Mouse (Mus musculus) layer of hippocampus, adult 2 months (tissue): ENCODE data around the gene B4galt5. TPM values are rescaled to one million over a fixed set of nuclear protein-coding genes. Genes with fewer than 3 reads are reported as not detected.

Experiments used
- DNase-seq, 2 experiments: peaks; one replicate each; pipeline ENCODE4 v3.0.0; 2022; ENCODE audit warnings: low spot score in 2 of 2
- H3K27ac ChIP-seq: fragments of 200-600 bp; 2 replicates; pipeline ENCODE4 v1.8.1; 2022
- H3K4me3 ChIP-seq: fragments of 200-600 bp; 2 replicates; pipeline ENCODE4 v1.8.1; 2022; ENCODE audit warnings: mild to moderate bottlenecking
- CTCF ChIP-seq: fragments of 200-600 bp; conservative IDR thresholded peaks from 2 replicates; pipeline ENCODE4 v1.8.1; 2022; ENCODE audit warnings: antibody characterized with exemption, mild to moderate bottlenecking, moderate library complexity
- total RNA-seq, 2 experiments: library from RNA; stranded (reverse); gene quantifications; 2 replicates each; pipeline ENCODE4 v1.2.3; 2021

B4galt5 gene
- total RNA-seq, 2 experiments from 2014 or later: 38.1 to 43.9 TPM

DNA sequence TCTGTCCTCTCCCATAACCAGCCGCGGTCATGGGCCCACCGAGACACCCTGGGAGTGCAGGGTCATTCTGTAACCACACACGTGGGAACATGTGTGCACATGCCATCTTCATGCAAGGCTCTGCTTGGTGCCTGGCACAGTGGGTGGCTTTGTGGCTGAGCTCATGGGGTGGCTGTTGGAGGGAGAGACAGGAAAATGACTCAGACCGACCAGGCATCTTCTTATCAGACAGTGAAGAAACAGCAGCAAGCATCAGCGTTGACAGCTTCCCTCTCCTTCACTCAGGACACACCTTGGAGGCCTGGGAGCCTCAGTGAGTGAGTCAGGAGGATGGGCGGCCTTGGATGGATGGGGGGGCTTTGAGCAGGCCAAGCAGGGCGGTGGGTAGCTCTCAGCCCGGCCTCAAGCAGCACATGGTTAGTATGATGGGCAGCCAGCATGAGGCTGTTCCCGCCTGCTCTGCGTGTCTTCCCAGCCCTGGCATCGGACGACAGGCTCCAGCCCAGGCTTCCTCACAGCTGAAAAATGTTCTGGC, 75.7 kb downstream of the B4galt5 start:
- Histone ChIP-seq H3K4me3 (no peak overlapping the region), H3K27ac (no peak overlapping the region)
- no peak for TF ChIP-seq CTCF
- peak in 1 of 2 experiments; percentile 6 for DNase-seq

DNA sequence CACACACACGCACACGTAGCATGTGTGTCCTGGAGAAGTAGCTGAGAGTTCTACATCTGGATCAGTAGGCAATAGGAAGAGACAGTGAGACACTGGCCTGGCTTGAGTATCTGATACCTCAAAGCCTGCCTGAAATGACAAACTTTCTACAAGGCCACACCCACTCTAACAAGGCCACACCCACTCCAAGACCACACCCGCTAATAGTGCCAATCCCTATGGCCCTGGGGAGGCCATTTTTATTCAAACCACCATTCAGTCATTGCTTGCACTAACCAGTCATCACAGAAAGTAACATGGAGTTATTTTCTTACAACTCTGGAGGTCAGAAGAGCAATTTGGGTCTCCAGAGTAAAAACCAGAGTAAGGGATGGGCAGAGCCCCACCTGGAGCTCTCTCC, 76.3 kb downstream of the B4galt5 start:
- Histone ChIP-seq H3K4me3 (no peak overlapping the region), H3K27ac (no peak overlapping the region)
- TF ChIP-seq CTCF: no peak
- DNase-seq: no peak

- no peak for TF ChIP-seq CTCF
- DNase-seq: no peak
- H3K4me3 ChIP-seq: no peak overlapping the region
- no peak overlapping the region for H3K27ac ChIP-seq
These were observed 77.9 kb downstream of the B4galt5 start for GRCm38 (mm10) chr2:167271121-167271521.

DNA sequence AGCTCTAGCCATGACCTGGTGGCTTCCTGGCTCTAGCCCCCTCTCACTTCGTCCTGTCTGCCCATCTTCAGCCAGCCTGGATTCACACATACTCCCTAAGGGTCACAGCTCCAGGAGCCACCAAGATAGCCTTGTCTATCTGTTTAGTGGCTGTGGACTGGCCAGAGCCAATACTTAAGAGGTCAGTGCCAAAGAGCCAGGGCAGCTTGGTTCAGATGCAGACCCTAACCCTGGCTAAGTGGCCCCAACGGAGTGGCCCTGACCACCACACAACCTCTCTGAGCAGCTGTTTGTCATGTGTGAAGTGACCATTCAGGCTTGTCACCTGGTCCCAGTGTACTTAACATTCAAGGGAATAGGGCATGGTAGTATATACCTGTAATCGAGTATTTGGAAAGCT, 78.5 kb downstream of the B4galt5 start:
- H3K4me3 ChIP-seq: no peak overlapping the region
- no peak for TF ChIP-seq CTCF
- H3K27ac ChIP-seq: no peak overlapping the region
- no peak for DNase-seq

- H3K4me3 ChIP-seq: no peak overlapping the region
- TF ChIP-seq CTCF: no peak
- H3K27ac ChIP-seq: no peak overlapping the region
- no peak for DNase-seq
These were observed 80.3 kb downstream of the B4galt5 start for GRCm38 (mm10) chr2:167268721-167269120.

DNA sequence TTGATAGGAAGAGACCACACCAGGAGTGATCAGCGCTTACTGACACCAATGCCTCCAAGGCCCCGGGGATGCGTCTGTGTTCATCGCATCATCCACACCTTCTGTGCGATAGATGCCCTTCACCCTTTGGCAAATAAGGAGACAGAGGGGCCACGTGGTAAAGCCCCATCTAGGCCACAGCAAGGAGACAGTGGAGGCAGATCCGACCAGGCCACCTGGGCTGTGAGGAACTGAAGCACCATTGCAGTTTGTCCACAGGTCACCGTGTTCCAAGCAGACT, 80.6 kb downstream of the B4galt5 start:
- Histone ChIP-seq H3K27ac (no peak overlapping the region), H3K4me3 (no peak overlapping the region)
- TF ChIP-seq CTCF: no peak
- no peak for DNase-seq

- no peak for TF ChIP-seq CTCF
- Histone ChIP-seq H3K27ac (no peak overlapping the region), H3K4me3 (no peak overlapping the region)
- peak in 1 of 2 experiments; percentile 13 for DNase-seq
These were observed 81.2 kb downstream of the B4galt5 start for GRCm38 (mm10) chr2:167267531-167268410.

GRCm38 (mm10) chr2:167266231-167266630, 82.8 kb downstream of the B4galt5 start:
- TF ChIP-seq CTCF: no peak
- Histone ChIP-seq H3K27ac (no peak overlapping the region), H3K4me3 (no peak overlapping the region)
- DNase-seq: no peak

DNA sequence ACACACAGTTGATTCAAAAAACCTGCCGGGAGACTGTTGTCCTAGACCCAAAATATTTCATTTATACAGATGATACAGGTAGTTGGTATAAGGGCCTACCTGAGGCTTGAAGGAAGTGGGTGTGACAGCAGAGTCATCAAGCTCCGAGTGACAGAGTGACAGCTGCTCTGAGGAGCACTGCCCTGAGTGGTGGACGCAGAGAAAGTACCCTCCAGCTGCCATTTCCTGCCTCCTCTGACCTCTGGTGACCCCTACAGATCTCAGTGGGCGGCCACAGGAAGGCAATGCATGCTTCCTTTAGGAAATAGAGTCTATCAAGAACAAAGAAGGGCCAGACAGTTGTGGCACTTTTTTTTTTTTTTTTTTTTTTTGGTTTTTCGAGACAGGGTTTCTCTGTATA, 83.2 kb downstream of the B4galt5 start:
- Histone ChIP-seq H3K4me3 (no peak overlapping the region), H3K27ac (no peak overlapping the region)
- no peak for TF ChIP-seq CTCF
- DNase-seq: no peak

DNA sequence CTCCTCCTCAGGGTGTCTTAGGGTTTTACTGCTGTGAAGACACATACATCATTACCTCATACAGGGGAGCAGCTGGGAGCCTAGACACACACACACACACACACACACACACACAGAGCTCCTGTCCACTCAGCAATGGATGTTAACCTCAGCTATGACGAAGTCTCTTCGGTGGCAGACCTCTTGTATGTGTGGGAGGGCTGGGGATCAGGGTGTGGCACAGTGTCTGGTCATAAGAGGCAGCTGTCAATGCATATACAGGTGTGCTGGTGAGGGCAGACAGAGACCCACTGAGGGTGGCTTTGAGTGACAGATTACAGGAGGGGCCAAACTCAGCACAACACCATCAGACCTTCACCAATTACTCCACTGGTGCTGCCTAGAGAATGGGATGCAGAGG, 84.0 kb downstream of the B4galt5 start:
- Histone ChIP-seq H3K27ac (no peak overlapping the region), H3K4me3 (no peak overlapping the region)
- no peak for TF ChIP-seq CTCF
- no peak for DNase-seq

DNA sequence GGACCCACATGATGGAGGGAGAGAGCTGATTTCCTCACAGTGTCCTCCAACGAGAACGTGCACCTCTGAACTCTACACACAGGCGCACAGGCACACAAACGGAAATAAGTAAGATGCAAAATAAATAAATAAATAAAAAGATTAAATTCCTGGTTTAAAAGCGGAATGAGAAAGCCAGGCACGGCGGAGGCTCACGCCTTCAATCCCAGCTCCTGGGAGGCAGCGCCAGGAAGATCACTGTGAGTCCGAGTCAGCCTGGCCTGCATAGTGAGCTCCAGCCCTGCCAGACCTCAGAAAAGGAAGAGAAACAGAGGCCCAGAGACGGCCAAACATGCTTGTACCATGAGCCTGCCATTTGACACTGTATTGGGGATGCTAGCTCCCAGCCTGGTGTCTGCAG, 85.1 kb downstream of the B4galt5 start:
- DNase-seq: no peak
- no peak for TF ChIP-seq CTCF
- H3K4me3 ChIP-seq: no peak overlapping the region
- no peak overlapping the region for H3K27ac ChIP-seq

DNA sequence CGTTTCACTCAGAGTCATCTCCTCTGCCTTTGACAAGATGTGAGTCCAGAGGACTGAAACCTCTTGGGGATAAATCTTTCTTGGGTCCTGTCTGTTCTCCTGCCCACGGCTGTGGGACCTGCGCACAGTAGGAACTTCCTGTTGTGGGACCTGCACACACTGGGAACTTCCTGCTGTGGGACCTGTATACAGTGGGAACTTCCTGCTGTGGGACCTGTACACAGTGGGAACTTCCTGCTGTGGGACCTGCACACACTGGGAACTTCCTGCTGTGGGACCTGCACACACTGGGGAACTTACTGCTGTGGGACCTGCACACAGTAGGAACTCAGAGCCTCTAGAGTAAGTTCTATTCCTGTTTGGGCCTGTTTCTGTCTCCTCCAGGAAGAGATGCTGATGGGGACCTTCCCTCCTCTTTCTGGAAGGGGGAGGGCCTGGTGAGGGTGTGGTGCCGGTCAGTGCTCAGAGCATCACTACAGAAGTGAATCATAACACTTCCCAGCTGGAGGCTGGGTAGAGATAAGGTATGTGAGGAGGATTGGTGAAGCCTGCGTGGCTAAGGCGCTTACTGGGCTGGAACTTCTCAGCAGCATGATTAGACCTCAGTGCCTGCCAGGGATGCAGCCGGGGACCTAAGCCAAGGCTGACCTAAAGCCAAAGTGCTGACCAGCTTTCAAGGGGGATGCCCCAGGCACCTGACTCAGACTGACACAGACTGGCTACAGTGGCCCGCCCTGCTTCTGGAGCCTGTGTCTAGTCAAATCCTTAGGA, 85.8 kb downstream of the B4galt5 start:
- no peak overlapping the region for H3K27ac ChIP-seq
- H3K4me3 ChIP-seq: no peak overlapping the region
- no peak for TF ChIP-seq CTCF
- no peak for DNase-seq

GRCm38 (mm10) chr2:167262433-167262832, 86.5 kb downstream of the B4galt5 start:
- Histone ChIP-seq H3K4me3 (no peak overlapping the region), H3K27ac (no peak overlapping the region)
- no peak for DNase-seq
- no peak for TF ChIP-seq CTCF
